Mouse (Mus musculus) kidney, adult 9 months (tissue): Measurements from ENCODE around the gene Hspa13.

Experiments used
- DNase-seq: peaks from one replicate; pipeline ENCODE4 v3.0.0; 2022

Hspa13 gene

GRCm38 (mm10) chr16:75766388-75767249, at the start of gene Hspa13:
Gene Hspa13, minus strand, starts transcription at chr16:75767104.
- DNase-seq = peak; percentile 99

GRCm38 (mm10) chr16:75779271-75779670, 12.4 kb upstream of the Hspa13 start:
- peak; percentile 46 for DNase-seq

GRCm38 (mm10) chr16:75773222-75773621, 6.3 kb upstream of the Hspa13 start:
- DNase-seq = no peak

DNA sequence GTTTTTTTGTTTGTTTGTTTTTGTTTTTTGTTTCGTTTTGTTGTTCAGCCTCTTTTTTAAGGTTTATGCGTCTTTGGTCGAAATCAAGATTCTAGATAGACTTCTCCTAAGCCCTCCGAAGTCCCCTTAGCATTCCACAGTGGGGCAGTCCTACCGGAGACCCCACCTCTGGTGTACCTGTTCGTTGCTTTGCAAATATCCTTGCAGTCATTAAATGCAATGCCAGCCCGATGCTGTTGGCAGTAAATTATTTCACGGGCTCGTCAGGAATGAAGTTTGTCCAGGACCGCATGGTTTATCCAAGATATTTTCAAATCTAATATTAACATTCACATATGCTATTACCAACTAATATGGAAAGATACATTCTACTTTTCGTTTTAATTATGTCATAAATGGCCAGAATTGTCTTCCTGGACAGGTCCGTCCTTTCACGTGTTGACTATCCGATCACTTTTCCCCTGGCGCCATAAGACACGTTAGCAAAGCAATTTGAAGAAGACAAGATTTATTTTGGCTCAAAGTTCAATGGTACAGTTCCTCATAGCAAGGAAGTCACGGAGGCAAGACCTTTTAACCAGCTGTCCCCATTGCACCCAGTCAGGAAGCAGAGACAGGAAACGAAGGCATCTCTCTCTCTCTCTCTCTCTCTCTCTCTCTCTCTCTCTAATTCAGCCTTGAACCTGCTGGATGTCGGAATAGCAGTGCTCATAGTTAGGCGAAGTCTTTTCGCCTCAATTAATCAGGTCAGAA, 522 bp upstream of the Hspa13 start:
- peak; percentile 40 for DNase-seq

DNA sequence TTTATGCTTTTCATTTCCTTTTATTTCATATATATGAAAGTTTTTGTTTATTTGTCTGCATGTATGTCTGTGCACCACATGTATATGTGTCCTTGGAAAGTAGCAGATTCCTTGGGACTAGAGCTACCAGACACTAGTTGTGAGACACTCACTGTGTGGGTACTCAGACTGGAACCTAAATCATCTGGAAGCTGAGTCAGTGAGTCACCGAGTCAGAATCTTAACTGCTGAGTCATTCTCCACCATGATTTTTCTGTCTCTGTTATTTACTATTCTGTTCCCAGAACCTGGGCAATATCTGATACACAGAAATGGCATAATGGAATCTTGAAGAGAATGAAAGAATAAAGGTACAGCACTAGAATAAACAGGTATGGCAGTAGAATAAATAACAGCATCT, 14.0 kb downstream of the Hspa13 start:
- no peak for DNase-seq

GRCm38 (mm10) chr16:75750103-75750502, 16.8 kb downstream of the Hspa13 start:
- DNase-seq = no peak

DNA sequence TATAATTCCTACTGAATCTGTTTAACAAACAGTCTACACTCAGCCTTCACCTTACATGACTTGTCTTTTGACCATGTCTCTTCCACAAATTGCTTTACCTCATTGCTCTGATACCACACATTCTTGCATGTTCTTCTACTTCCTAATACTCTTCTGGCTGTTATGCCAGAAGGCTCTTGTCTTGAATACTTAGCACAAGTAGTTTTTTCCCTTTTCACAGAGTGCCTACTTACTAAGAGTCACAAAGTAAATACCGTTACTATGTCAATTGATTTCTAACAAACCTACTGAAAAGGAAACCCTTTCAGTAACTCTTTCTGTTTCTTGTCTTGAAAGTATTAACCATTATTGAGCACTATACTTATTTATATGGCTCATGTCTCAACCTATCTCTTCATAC, 18.0 kb downstream of the Hspa13 start:
- no peak for DNase-seq

- DNase-seq = no peak
Measured at GRCm38 (mm10) chr16:75744014-75744413, 22.9 kb downstream of the Hspa13 start.

- DNase-seq = no peak
Measured at GRCm38 (mm10) chr16:75717405-75718173, 49.3 kb downstream of the Hspa13 start.

GRCm38 (mm10) chr16:75696176-75696575, 70.7 kb downstream of the Hspa13 start:
- peak; percentile 71 for DNase-seq
